Comparison of ENCODE assay signal across 10 mouse cellular contexts in the genomic region with DNA sequence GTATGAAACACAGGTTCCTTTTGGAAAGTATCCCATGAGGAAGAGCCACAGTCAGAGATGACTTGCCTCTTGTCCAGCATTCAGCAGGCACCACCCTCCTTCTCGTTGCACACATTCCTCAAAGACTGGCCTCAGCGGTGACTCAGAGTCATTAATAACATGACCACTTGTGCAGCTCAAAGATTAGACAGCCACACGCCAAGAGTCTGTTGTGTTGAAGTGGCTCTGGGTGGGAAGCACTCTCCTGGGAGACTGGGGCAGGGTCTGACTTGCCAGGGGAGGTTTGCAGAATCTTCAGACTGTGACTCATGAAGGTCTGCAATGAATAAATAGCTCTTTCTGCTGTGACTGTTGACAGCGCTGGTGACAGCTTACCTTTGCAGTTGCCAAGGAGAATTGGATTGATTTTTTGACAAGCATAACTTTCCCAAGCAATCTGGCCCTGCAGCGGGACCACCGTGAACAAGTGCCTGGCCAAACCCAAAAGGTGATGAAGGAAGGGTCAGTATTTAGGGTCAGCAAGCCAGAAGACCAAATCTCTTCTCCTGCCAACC.
A peak's percentile ranks its signal among the peaks of the same experiment; 100 is the strongest.
DNase-seq lines count a peak whose midpoint lies in the region; ATAC-seq lines count a peak whose summit lies in the region.
"Had no signal": no experiment of that assay in that cellular context is flagged by ENCODE, and none has a peak within 500 bp of the region (broad histone marks: within the 10 kb centered on the region; RNA-seq: fewer than 3 reads in every experiment).

No protein-coding gene starts in this region.

- H3K27me3 ChIP-seq in intestine, embryonic 16.5 days (replicated peaks; ENCODE audit: control insufficient read depth, insufficient read depth, low read length): no peaks in the 10 kb centered on the region
- H3K27me3 ChIP-seq: neural tube, embryonic 12.5 days had no signal

- H3K36me3 ChIP-seq in intestine, embryonic 16.5 days (ENCODE audit: control insufficient read depth, insufficient read depth, low read length): no peaks in the 10 kb centered on the region
- H3K36me3 ChIP-seq: neural tube, embryonic 12.5 days had no signal

- no peak overlapping the region for H3K9ac ChIP-seq in intestine, embryonic 16.5 days (ENCODE audit: low read depth, low read length)
- H3K9ac ChIP-seq: neural tube, embryonic 12.5 days had no signal

- peak; percentile 74 for DNase-seq in adrenal gland, adult 2 months
- no peak for DNase-seq in adrenal gland, postnatal 4 days (ENCODE audit: low spot score in 2 of 2)
- DNase-seq in 3T3-L1 (ENCODE audit: low read depth, low spot score): peak; percentile 99
- peak; percentile 97 for DNase-seq in fibroblast of lung, adult 2 months (ENCODE audit: low read depth)
- DNase-seq in ovary, postnatal 10 days (ENCODE audit: low spot score): no peak
- no peak for DNase-seq in left cerebral cortex, postnatal 10 days (ENCODE audit: extremely low spot score in 1 of 2, low spot score in 2 of 2)
- DNase-seq in spleen, postnatal 10 days (ENCODE audit: low spot score in 2 of 2): no peak
- DNase-seq: lung, postnatal 10 days had no signal

- 24% methylated on average over 6 of the region's 6 CpGs for WGBS in intestine, embryonic 16.5 days

- peak overlapping the region; percentile 3; the same call in 1 of the 2 replicates for H3K27ac ChIP-seq in intestine, embryonic 16.5 days (ENCODE audit: low read length)
- H3K27ac ChIP-seq: neural tube, embryonic 12.5 days had no signal

- intact Hi-C loops in left cerebral cortex, postnatal 10 days (cut with DNase I): no loop called here

- H3K4me1 ChIP-seq in intestine, embryonic 16.5 days (ENCODE audit: control insufficient read depth, insufficient read depth, low read length): peaks cover 14% of the 10 kb centered on the region

- H3K4me2 ChIP-seq in intestine, embryonic 16.5 days (ENCODE audit: low read depth, low read length): no peak overlapping the region
- H3K4me2 ChIP-seq: neural tube, embryonic 12.5 days had no signal

- H3K4me3 ChIP-seq in intestine, embryonic 16.5 days (ENCODE audit: low read length): no peak overlapping the region
- H3K4me3 ChIP-seq: neural tube, embryonic 12.5 days had no signal

- ATAC-seq in intestine, embryonic 16.5 days: peak; percentile 66

- H3K9me3 ChIP-seq in intestine, embryonic 16.5 days (ENCODE audit: control insufficient read depth, low read length): no peaks in the 10 kb centered on the region
- H3K9me3 ChIP-seq: neural tube, embryonic 12.5 days had no signal

Comparison
In these comparisons a context has a peak if more than half of its experiments do, and no peak if none do; other contexts are left out.
1. DNase-seq: peak in adrenal gland, adult 2 months (single experiment), 3T3-L1 (single experiment) and fibroblast of lung, adult 2 months (single experiment); none in adrenal gland, postnatal 4 days (0 of 2), ovary, postnatal 10 days (single experiment), left cerebral cortex, postnatal 10 days (0 of 2) and spleen, postnatal 10 days (0 of 2).